Mouse (Mus musculus) spleen, adult 2 months (tissue): Measurements from ENCODE around the gene Pth2r.

Source experiments
- CTCF ChIP-seq: fragments of 200-500 bp; IDR thresholded peaks from 2 replicates; pipeline ENCODE4 v1.5.1; 2011; ENCODE audit warnings: mild to moderate bottlenecking, inconsistent platforms; ENCODE audit not compliant: insufficient read depth, insufficient read length, insufficient replicate concordance; ENCODE audit errors: extremely low read depth
- POLR2A ChIP-seq: fragments of 200-500 bp; IDR thresholded peaks from 2 replicates; pipeline ENCODE4 v1.6.1; 2011; ENCODE audit warnings: low read depth, low read length, inconsistent platforms

DNA sequence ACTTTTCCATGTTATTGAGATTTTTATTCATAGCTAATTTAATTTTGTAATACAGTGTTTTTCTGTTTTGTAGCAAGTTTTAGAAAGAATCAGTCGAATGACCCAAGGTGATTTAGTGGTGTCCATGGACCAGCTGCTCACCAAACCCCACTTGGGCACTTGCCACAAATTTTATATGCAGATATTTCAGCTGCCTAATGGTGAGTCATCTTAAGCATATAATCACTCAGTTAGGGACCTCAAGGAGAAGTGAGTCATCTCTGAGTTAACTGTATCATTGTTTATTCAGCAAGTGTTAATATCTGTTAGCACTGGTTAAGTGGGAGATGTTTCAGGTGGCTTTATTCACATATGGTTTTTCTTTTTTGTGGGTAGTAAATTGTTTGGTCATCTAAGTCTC is 36.2 kb upstream of the Pth2r start:
- TF ChIP-seq CTCF (no peak), POLR2A (no peak)
